8 mouse cellular contexts compared by ENCODE assay signal in the genomic region with DNA sequence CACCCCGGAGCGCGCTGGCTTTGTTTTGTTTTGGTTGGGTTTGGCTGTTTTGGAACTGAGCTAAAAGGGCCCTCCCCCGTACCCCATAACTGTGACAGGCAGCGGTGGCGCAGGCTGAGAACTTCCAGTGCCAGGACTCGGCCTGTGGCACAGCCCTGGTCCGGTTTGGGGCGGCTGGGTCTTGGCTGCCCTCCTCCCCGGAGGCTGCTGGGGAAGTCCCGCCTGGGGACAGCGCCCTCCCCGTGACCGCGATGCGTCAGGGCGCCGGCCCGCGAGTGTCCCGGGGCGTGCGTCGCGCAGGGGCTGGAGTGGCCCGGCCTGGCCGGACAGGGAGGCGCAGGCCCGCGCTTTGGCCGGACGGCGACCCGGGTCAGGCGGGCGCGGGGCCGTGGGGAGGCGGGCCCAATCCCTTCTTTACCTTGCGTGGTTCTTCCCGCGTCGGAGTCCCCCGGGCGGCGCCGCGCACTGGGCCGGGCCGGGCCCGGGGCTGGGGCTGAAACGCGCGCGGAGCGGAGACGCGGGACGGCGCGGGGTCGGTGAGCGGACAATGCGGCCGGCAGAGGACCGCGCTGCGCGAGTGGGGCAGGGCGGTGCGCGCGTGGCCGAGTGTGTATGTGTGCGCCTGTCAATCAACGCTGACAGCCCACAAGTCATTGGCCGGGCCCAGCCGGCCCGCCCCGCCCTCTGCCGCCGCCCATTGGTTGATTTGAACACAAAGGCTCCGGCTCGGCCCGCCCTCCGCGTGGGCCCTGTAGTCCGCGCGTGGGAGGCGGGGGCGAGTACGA. TPM values are rescaled to one million over a fixed set of nuclear protein-coding genes. Genes with fewer than 3 reads are reported as not detected.
A peak's percentile ranks its signal among the peaks of the same experiment; 100 is the strongest.
DNase-seq lines count a peak whose midpoint lies in the region; ATAC-seq lines count a peak whose summit lies in the region.

A gene (minus strand): TSS at position 616 of the 785 bp plus-strand sequence.

- H3K4me3 ChIP-seq in embryonic facial prominence, embryonic 14.5 days (ENCODE audit: low read depth, low read length), result peak within 1 kb of the TSS; percentile 97
- H3K4me3 ChIP-seq in kidney, embryonic 14.5 days (ENCODE audit: low read length), result peak within 1 kb of the TSS; percentile 90
- H3K4me3 ChIP-seq in limb, embryonic 15.5 days, result peak within 1 kb of the TSS; percentile 93

- peak within 1 kb of the TSS; percentile 91 for H3K9ac ChIP-seq in embryonic facial prominence, embryonic 14.5 days (ENCODE audit: low read depth, low read length)
- H3K9ac ChIP-seq in kidney, embryonic 14.5 days (ENCODE audit: low read depth, low read length), result peak within 1 kb of the TSS; percentile 95
- peak within 1 kb of the TSS; percentile 89 for H3K9ac ChIP-seq in limb, embryonic 15.5 days

- DNase-seq in 3T3-L1 (ENCODE audit: low read depth, low spot score), result peak; percentile 83
- peak; percentile 70 to 78 for DNase-seq in adrenal gland, postnatal 4 days (ENCODE audit: low spot score in 2 of 2)
- peak; percentile 95 for DNase-seq in embryonic facial prominence, embryonic 14.5 days (ENCODE audit: low spot score)
- peak; percentile 88 for DNase-seq in heart, adult 8-10 months (ENCODE audit: low spot score)
- peak; percentile 81 to 90 for DNase-seq in monocyte, adult 2 months (ENCODE audit: low read depth in 1 of 2, low spot score in 2 of 2)
- DNase-seq in spleen, postnatal 36 days (ENCODE audit: low spot score in 2 of 2), result peak; percentile 91 to 92

- peak within 1 kb of the TSS; percentile 70 for H3K4me2 ChIP-seq in embryonic facial prominence, embryonic 14.5 days (ENCODE audit: low read depth, low read length)
- H3K4me2 ChIP-seq in kidney, embryonic 14.5 days (replicated peaks; ENCODE audit: low read depth, low read length), result peak within 1 kb of the TSS; percentile 81
- peak within 1 kb of the TSS; percentile 92 for H3K4me2 ChIP-seq in limb, embryonic 15.5 days

- H3K36me3 ChIP-seq in embryonic facial prominence, embryonic 14.5 days (ENCODE audit: control insufficient read depth, insufficient read depth, low read length), result peaks cover 19% of the 10 kb centered on the region
- peaks cover 19% of the 10 kb centered on the region for H3K36me3 ChIP-seq in kidney, embryonic 14.5 days (ENCODE audit: control insufficient read depth, insufficient read depth, low read length)
- H3K36me3 ChIP-seq in limb, embryonic 15.5 days, result peaks cover 25% of the 10 kb centered on the region

- H3K27ac ChIP-seq in embryonic facial prominence, embryonic 14.5 days (replicated peaks; ENCODE audit: low read depth, low read length), result peak within 1 kb of the TSS; percentile 24
- H3K27ac ChIP-seq in kidney, embryonic 14.5 days (ENCODE audit: low read depth, low read length), result peak within 1 kb of the TSS; percentile 62
- peak within 1 kb of the TSS; percentile 61 for H3K27ac ChIP-seq in limb, embryonic 15.5 days

- H3K4me1 ChIP-seq in embryonic facial prominence, embryonic 14.5 days (ENCODE audit: control insufficient read depth, insufficient read depth, low read length), result peaks cover 9% of the 10 kb centered on the region
- H3K4me1 ChIP-seq in kidney, embryonic 14.5 days (ENCODE audit: control insufficient read depth, insufficient read depth, low read length), result peaks cover 28% of the 10 kb centered on the region
- H3K4me1 ChIP-seq in limb, embryonic 15.5 days, result peaks cover 50% of the 10 kb centered on the region

- 2% methylated on average over 34 of the region's 93 CpGs for WGBS in embryonic facial prominence, embryonic 14.5 days
- under 1% methylated on average over 75 of the region's 93 CpGs for WGBS in kidney, embryonic 14.5 days
- WGBS in limb, embryonic 15.5 days, result under 1% methylated on average over 84 of the region's 93 CpGs

- no peaks in the 10 kb centered on the region for H3K27me3 ChIP-seq in embryonic facial prominence, embryonic 14.5 days (replicated peaks; ENCODE audit: control insufficient read depth, insufficient read depth, low read length)
- no peaks in the 10 kb centered on the region for H3K27me3 ChIP-seq in kidney, embryonic 14.5 days (ENCODE audit: control insufficient read depth, insufficient read depth, low read length)
- H3K27me3 ChIP-seq in limb, embryonic 15.5 days, result no peaks in the 10 kb centered on the region

- H3K9me3 ChIP-seq in embryonic facial prominence, embryonic 14.5 days (ENCODE audit: control insufficient read depth, low read length), result no peaks in the 10 kb centered on the region
- H3K9me3 ChIP-seq in kidney, embryonic 14.5 days (ENCODE audit: control insufficient read depth, low read length), result no peaks in the 10 kb centered on the region
- H3K9me3 ChIP-seq in limb, embryonic 15.5 days, result no peaks in the 10 kb centered on the region

- peak; percentile 93 for ATAC-seq in embryonic facial prominence, embryonic 14.5 days (ENCODE audit: low read depth)
- peak; percentile 85 for ATAC-seq in kidney, embryonic 14.5 days (ENCODE audit: low FRiP score, low TSS enrichment)
- ATAC-seq in limb, embryonic 15.5 days (ENCODE audit: insufficient number of reproducible peaks, low FRiP score, low TSS enrichment, low read depth), result peak; percentile 87

RNA-seq across cellular contexts. Expression of the gene that starts here (rescaled TPM):
- total RNA-seq in adrenal gland, postnatal 4 days (2021), result 10 to 100 TPM; 53.3 to 56.7 TPM
- 5.9 and 6.4 TPM in 2 replicates for polyA plus RNA-seq in embryonic facial prominence, embryonic 14.5 days (2014; fragmentation: Nextera tagmentation; extraction: Ambion mirVana)
- 10 to 100 TPM; 83.8 to 98.3 (median 94.7) TPM for total RNA-seq in heart, adult 8-10 months (2022)
- polyA plus RNA-seq in kidney, embryonic 14.5 days (2014; fragmentation: Nextera tagmentation; extraction: Ambion mirVana), result 5.1 and 6.9 TPM in 2 replicates
- 5.4 and 6.0 TPM in 2 replicates for polyA plus RNA-seq in limb, embryonic 15.5 days (2015; fragmentation: Nextera tagmentation; extraction: Ambion mirVana)

Comparison
In these comparisons a context has a peak if more than half of its experiments do, and no peak if none do; other contexts are left out.
1. Peak in every context shown above with its lines: DNase-seq, ATAC-seq, H3K4me3 ChIP-seq and H3K27ac ChIP-seq.